Mouse (Mus musculus) neural tube, embryonic 15.5 days (tissue): ENCODE data around the gene Fbxw19. TPM values are rescaled to one million over a fixed set of nuclear protein-coding genes. Genes with fewer than 3 reads are reported as not detected.
"Not testable (repeated sequence)": the region's sequence is repeated elsewhere in the genome, so short reads cannot be mapped to it uniquely, and the experiment has no call there.

Experiments
- ATAC-seq: fragments of 200-750 bp; cut with Nextera tagmentation; 2 replicates; pipeline ENCODE4 v1.8.0; 2017; ENCODE audit warnings: mild to moderate bottlenecking, moderate TSS enrichment, moderate library complexity; ENCODE audit not compliant: low FRiP score
- H3K27ac ChIP-seq: fragments of 300-500 bp; sonication (generic); replicated peaks from 2 replicates; pipeline ENCODE4 v1.5.1; 2015; ENCODE audit warnings: mild to moderate bottlenecking, inconsistent platforms
- H3K27me3 ChIP-seq: fragments of 300-500 bp; sonication (generic); replicated peaks from 2 replicates; pipeline ENCODE4 v1.6.1; 2015; ENCODE audit warnings: inconsistent platforms
- H3K36me3 ChIP-seq: fragments of 300-500 bp; sonication (generic); 2 replicates; pipeline ENCODE4 v1.6.1; 2015; ENCODE audit warnings: inconsistent platforms
- H3K4me1 ChIP-seq: fragments of 300-500 bp; sonication (generic); 2 replicates; pipeline ENCODE4 v1.6.1; 2015; ENCODE audit warnings: inconsistent platforms
- H3K4me2 ChIP-seq: fragments of 300-500 bp; sonication (generic); 2 replicates; pipeline ENCODE4 v1.6.1; 2015; ENCODE audit warnings: inconsistent platforms, mild to moderate bottlenecking, moderate library complexity
- H3K4me3 ChIP-seq: fragments of 300-500 bp; sonication (generic); replicated peaks from 2 replicates; pipeline ENCODE4 v1.5.1; 2015; ENCODE audit warnings: mild to moderate bottlenecking, inconsistent platforms
- H3K9ac ChIP-seq: fragments of 300-500 bp; sonication (generic); replicated peaks from 2 replicates; pipeline ENCODE4 v1.6.1; 2015; ENCODE audit warnings: mild to moderate bottlenecking, inconsistent platforms
- H3K9me3 ChIP-seq: fragments of 300-500 bp; sonication (generic); replicated peaks from 2 replicates; pipeline ENCODE4 v1.6.1; 2016; ENCODE audit warnings: inconsistent platforms
- WGBS: fragments of 180-500 bp; shearing (Covaris S2); methylation state at CpG from one replicate; pipeline ENCODE4 v1.1.7; 2015; ENCODE audit warnings: mixed read lengths; 5-methylcytosine and 5-hydroxymethylcytosine counted together
- polyA plus RNA-seq: library from polyadenylated mRNA; unstranded; fragments of >200 nt; fragmentation: Nextera tagmentation; extraction: Ambion mirVana; gene quantifications from 2 replicates; pipeline ENCODE4 v1.2.1, GENCODE M21; 2015

Fbxw19 gene
- not detected in 2 replicates for polyA plus RNA-seq

DNA sequence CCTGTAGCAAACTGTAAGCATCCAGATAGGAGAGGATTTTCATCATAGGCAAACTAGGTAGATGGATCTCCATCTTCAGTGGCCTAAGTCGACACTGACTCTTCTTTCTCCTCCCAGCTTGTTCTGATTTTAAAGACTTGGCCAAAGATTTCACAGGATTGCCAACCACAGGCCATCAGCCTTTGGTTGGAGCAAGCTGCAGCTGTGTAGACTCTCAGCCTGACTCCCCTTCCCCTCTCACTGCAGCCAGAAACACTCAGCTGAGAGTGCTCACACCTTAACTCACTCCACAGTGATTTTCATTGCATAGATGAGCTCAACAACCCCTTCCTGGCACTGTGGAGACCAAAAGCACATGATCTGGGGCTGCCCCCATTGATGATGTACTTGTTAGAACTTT, at the start of gene Fbxw19:
Gene Fbxw19, minus strand, starts transcription at position 101 of the 400 bp plus-strand sequence.
- H3K4me1 ChIP-seq, H3K36me3 ChIP-seq, H3K4me3 ChIP-seq, H3K27ac ChIP-seq, ATAC-seq, H3K27me3 ChIP-seq, H3K4me2 ChIP-seq, H3K9me3 ChIP-seq, H3K9ac ChIP-seq: not testable (repeated sequence)
- WGBS: 56% methylated on average over 1 of the region's 1 CpGs

DNA sequence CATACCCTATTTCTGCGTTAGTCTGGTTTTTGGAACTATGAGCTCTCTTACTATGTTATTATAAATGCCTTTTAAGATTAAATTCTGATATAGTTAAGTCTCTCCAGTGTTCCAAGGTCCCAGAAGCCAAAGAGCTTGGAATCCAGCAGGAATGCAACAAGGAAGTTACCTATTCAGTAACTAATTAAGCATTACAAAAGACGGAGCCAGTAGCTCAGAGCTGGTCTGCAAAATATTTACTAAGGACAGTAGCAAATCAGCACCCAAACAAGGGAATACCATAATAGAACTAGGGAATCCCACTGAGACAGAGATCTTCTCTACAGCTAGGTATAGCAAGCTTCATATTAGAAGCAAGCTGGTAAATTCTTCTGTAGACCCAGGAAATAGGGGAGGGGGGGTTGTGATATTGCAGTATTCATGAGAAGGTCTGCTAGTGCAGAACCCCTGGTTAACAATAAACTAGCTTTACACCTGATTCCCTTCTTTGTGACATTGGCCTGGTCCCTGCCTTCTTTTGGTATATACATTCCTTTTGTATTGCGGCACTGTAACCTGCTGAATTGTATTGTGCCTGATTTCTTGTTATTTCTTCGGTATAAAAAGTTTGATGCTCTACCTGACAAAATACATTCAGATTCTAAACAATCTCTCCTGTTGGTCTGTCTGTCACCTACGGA, 27.9 kb upstream of the Fbxw19 start:
- H3K4me2 ChIP-seq: no peak overlapping the region
- H3K36me3 ChIP-seq: no peaks in the 10 kb centered on the region
- WGBS: 79% methylated on average over 5 of the region's 5 CpGs

DNA sequence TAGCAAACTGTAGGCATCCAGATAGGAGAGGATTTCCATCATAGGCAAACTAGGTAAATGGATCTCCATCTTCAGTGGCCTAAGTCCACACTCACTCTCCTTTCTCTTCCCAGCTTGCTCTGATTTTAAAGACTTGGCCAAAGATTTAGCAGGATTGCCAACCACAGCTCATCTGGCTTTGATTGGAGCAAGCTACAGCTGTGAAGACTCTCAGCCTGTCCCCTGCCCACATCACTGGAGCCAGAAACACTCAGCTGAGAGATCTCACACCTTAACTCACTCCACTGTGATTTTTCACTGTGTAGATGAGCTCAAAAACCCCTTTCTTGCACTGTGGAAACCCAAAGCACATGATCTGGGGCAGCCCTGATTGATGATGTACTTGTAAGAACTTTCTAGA, 46.6 kb downstream of the Fbxw19 start, which contains the start of gene Fbxw16:
Gene Fbxw16, minus strand, starts transcription at position 101 of the 400 bp plus-strand sequence.
- Histone ChIP-seq H3K9me3 (no peaks in the 10 kb centered on the region), H3K4me3 (no peak within 1 kb of the TSS), H3K36me3 (no peaks in the 10 kb centered on the region), H3K4me1 (no peaks in the 10 kb centered on the region), H3K27me3 (no peaks in the 10 kb centered on the region), H3K4me2 (no peak within 1 kb of the TSS), H3K27ac (no peak within 1 kb of the TSS), H3K9ac (no peak within 1 kb of the TSS)
- no peak for ATAC-seq

More for the DNA sequence above, 27.9 kb upstream of the Fbxw19 start:
- no peak for ATAC-seq
- no peaks in the 10 kb centered on the region for H3K9me3 ChIP-seq
- H3K4me3 ChIP-seq: no peak overlapping the region
- H3K9ac ChIP-seq: no peak overlapping the region
- H3K27ac ChIP-seq: no peak overlapping the region
- no peaks in the 10 kb centered on the region for H3K27me3 ChIP-seq
- no peaks in the 10 kb centered on the region for H3K4me1 ChIP-seq

DNA sequence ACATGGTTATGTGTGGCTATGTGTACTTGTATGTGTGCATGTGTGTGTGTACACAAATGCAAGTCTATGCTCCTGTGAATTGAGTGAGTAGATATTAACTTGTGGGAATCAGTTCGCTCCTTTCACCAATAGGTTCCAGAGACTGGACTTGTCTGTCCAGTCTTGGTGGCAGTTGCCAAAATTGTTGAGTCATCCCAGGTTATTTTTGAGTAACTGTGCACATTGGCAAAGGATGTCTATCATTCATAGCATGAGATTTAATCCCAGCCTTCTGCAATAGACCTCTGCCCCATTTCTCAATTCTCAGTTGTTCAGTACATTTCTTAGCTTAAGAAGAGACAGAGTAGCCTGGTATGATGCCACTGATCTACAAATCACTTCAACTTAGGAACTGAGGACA, 62.7 kb downstream of the Fbxw19 start:
- no peaks in the 10 kb centered on the region for H3K4me1 ChIP-seq
- WGBS: 93% methylated on average over 1 of the region's 1 CpGs

More for the DNA sequence above, 62.7 kb downstream of the Fbxw19 start:
- H3K27me3 ChIP-seq: no peaks in the 10 kb centered on the region
- no peaks in the 10 kb centered on the region for H3K9me3 ChIP-seq
- H3K36me3 ChIP-seq: no peaks in the 10 kb centered on the region
- H3K4me3 ChIP-seq: no peak overlapping the region
- H3K27ac ChIP-seq: no peak overlapping the region
- no peak overlapping the region for H3K9ac ChIP-seq
- no peak for ATAC-seq
- H3K4me2 ChIP-seq: no peak overlapping the region

Other genes starting within 250 kb of the Fbxw19 start
- gene Fbxw14, start 208.2 kb downstream of the Fbxw19 start, polyA plus RNA-seq: not detected in 2 replicates
- gene Fbxw28, start 156.2 kb downstream of the Fbxw19 start, polyA plus RNA-seq: not detected in 2 replicates
- not detected in 2 replicates for gene Fbxw22, start 91.6 kb downstream of the Fbxw19 start, polyA plus RNA-seq
- not detected in 2 replicates for gene Fbxw16, start 46.7 kb downstream of the Fbxw19 start, polyA plus RNA-seq
- not detected in 2 replicates for gene Fbxw15, start 72.4 kb upstream of the Fbxw19 start, polyA plus RNA-seq
- not detected in 2 replicates for gene Fbxw24, start 130.2 kb upstream of the Fbxw19 start, polyA plus RNA-seq
- gene Fbxw25, start 168.8 kb upstream of the Fbxw19 start, polyA plus RNA-seq: not detected in 2 replicates
- not detected in 2 replicates for gene Fbxw18, start 206.8 kb upstream of the Fbxw19 start, polyA plus RNA-seq